11 mouse cellular contexts compared by ENCODE assay signal in the genomic region with DNA sequence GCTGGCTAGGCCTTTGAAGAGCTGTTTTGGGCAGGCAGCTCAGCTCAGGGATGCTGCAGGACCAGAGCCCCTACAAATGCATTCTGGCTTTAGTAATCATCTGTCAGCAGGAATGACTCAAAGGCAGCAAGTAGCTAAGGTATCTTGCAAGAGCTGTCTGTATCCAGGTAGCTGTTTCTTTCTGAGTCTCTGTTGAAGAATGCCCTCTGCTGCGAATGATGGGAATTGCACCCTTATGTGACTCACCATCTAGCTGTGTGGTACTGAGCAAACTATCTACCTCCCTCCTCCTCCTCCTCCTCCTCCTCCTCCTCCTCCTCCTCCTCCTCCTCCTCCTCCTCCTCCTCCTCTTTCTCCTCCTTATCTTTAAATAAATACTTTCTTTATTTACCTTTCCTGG. TPM values are rescaled to one million over a fixed set of nuclear protein-coding genes. Genes with fewer than 3 reads are reported as not detected.
DNase-seq lines count a peak whose midpoint lies in the region; ATAC-seq lines count a peak whose summit lies in the region.
"Had no signal": no experiment of that assay in that cellular context is flagged by ENCODE, and none has a peak within 500 bp of the region (broad histone marks: within the 10 kb centered on the region; RNA-seq: fewer than 3 reads in every experiment).

No protein-coding gene starts in this region.

- no peaks in the 10 kb centered on the region for H3K4me1 ChIP-seq in forebrain, embryonic 14.5 days (ENCODE audit: control insufficient read depth, insufficient read depth, low read length)
- no peaks in the 10 kb centered on the region for H3K4me1 ChIP-seq in forebrain, embryonic 15.5 days
- no peaks in the 10 kb centered on the region for H3K4me1 ChIP-seq in midbrain, embryonic 10.5 days
- H3K4me1 ChIP-seq in midbrain, embryonic 11.5 days (ENCODE audit: control insufficient read depth, insufficient read depth, low read length): no peaks in the 10 kb centered on the region
- H3K4me1 ChIP-seq: forebrain, embryonic 10.5 days had no signal

- DNase-seq in forebrain, embryonic 14.5 days (ENCODE audit: low spot score): peak; percentile 10
- peak; percentile 20 for DNase-seq in midbrain, embryonic 10.5 days (ENCODE audit: low spot score)
- DNase-seq in midbrain, embryonic 11.5 days (ENCODE audit: low spot score, missing footprints): no peak
- DNase-seq in embryo, embryonic 10.5 days (ENCODE audit: low spot score): peak; percentile 45
- peak; percentile 58 for DNase-seq in thymus, postnatal 25 days
- no peak for DNase-seq in urinary bladder, postnatal 10 days (ENCODE audit: low spot score)
- DNase-seq in heart, adult 18-20 months: no peak

- no peaks in the 10 kb centered on the region for H3K27me3 ChIP-seq in forebrain, embryonic 14.5 days (replicated peaks; ENCODE audit: control insufficient read depth, insufficient read depth, low read length)
- H3K27me3 ChIP-seq in forebrain, embryonic 15.5 days: no peaks in the 10 kb centered on the region
- H3K27me3 ChIP-seq in midbrain, embryonic 10.5 days (ENCODE audit: low read depth, poor library complexity, severe bottlenecking): no peaks in the 10 kb centered on the region
- no peaks in the 10 kb centered on the region for H3K27me3 ChIP-seq in midbrain, embryonic 11.5 days (ENCODE audit: control insufficient read depth, insufficient read depth, low read length)

- no peak overlapping the region for H3K27ac ChIP-seq in forebrain, embryonic 14.5 days (ENCODE audit: low read depth, low read length)
- H3K27ac ChIP-seq in forebrain, embryonic 15.5 days (replicated peaks): no peak overlapping the region
- H3K27ac ChIP-seq in midbrain, embryonic 10.5 days (replicated peaks): no peak overlapping the region
- H3K27ac ChIP-seq in midbrain, embryonic 11.5 days (ENCODE audit: low read depth, low read length): no peak overlapping the region
- H3K27ac ChIP-seq: forebrain, embryonic 10.5 days had no signal

- H3K9me3 ChIP-seq in forebrain, embryonic 14.5 days (replicated peaks; ENCODE audit: control insufficient read depth, low read length): no peaks in the 10 kb centered on the region
- H3K9me3 ChIP-seq in forebrain, embryonic 15.5 days: no peaks in the 10 kb centered on the region
- H3K9me3 ChIP-seq in midbrain, embryonic 10.5 days (replicated peaks): no peaks in the 10 kb centered on the region
- H3K9me3 ChIP-seq in midbrain, embryonic 11.5 days (ENCODE audit: control insufficient read depth, low read length): no peaks in the 10 kb centered on the region
- H3K9me3 ChIP-seq: forebrain, embryonic 10.5 days had no signal

- WGBS in forebrain, embryonic 14.5 days: 30% methylated on average over 1 of the region's 1 CpGs
- WGBS in forebrain, embryonic 15.5 days: 37% methylated on average over 1 of the region's 1 CpGs
- WGBS in midbrain, embryonic 10.5 days: 29% methylated on average over 1 of the region's 1 CpGs
- WGBS in midbrain, embryonic 11.5 days: 64% methylated on average over 1 of the region's 1 CpGs

- no peak overlapping the region for H3K4me3 ChIP-seq in forebrain, embryonic 14.5 days (ENCODE audit: low read depth, low read length)
- no peak overlapping the region for H3K4me3 ChIP-seq in forebrain, embryonic 15.5 days
- H3K4me3 ChIP-seq in midbrain, embryonic 10.5 days: no peak overlapping the region
- no peak overlapping the region for H3K4me3 ChIP-seq in midbrain, embryonic 11.5 days (ENCODE audit: low read depth, low read length)
- H3K4me3 ChIP-seq: forebrain, embryonic 10.5 days had no signal

- H3K9ac ChIP-seq in forebrain, embryonic 14.5 days (ENCODE audit: low read length): no peak overlapping the region
- H3K9ac ChIP-seq in forebrain, embryonic 15.5 days (replicated peaks): no peak overlapping the region
- H3K9ac ChIP-seq in midbrain, embryonic 11.5 days (ENCODE audit: low read length): no peak overlapping the region

- ATAC-seq in forebrain, embryonic 14.5 days: no peak
- ATAC-seq in forebrain, embryonic 15.5 days (replicated peaks): no peak
- no peak for ATAC-seq in midbrain, embryonic 11.5 days (ENCODE audit: low FRiP score)

- H3K36me3 ChIP-seq in forebrain, embryonic 14.5 days (ENCODE audit: control insufficient read depth, insufficient read depth, low read length): no peaks in the 10 kb centered on the region
- H3K36me3 ChIP-seq in forebrain, embryonic 15.5 days: no peaks in the 10 kb centered on the region
- H3K36me3 ChIP-seq in midbrain, embryonic 10.5 days: no peaks in the 10 kb centered on the region
- H3K36me3 ChIP-seq in midbrain, embryonic 11.5 days (ENCODE audit: control insufficient read depth, insufficient read depth, low read length): no peaks in the 10 kb centered on the region
- H3K36me3 ChIP-seq: forebrain, embryonic 10.5 days; G1E had no signal

- no peak overlapping the region for H3K4me2 ChIP-seq in forebrain, embryonic 14.5 days (ENCODE audit: low read length)
- H3K4me2 ChIP-seq in forebrain, embryonic 15.5 days (replicated peaks): no peak overlapping the region
- H3K4me2 ChIP-seq in midbrain, embryonic 11.5 days: no peak overlapping the region

RNA-seq across cellular contexts. Expression of gene Ly9, which starts 3.6 kb away (rescaled TPM):
- polyA plus RNA-seq in forebrain, embryonic 14.5 days (2014; fragmentation: Nextera tagmentation; extraction: Ambion mirVana): 0.10 TPM in 1 of 2 replicates, not detected in the other
- polyA plus RNA-seq in forebrain, embryonic 15.5 days (2015; fragmentation: Nextera tagmentation; extraction: Ambion mirVana): 0.37 TPM in 1 of 2 replicates, not detected in the other
- polyA plus RNA-seq in midbrain, embryonic 10.5 days (2016; fragmentation: Nextera tagmentation; extraction: Ambion mirVana): 0.05 TPM in 1 of 2 replicates, not detected in the other
- polyA plus RNA-seq in midbrain, embryonic 11.5 days (2014; fragmentation: Nextera tagmentation; extraction: Ambion mirVana): not detected in 2 replicates
- total RNA-seq in heart, adult 18-20 months (2021): 1 to 10 TPM in 1 of 2 experiments, under 1 TPM in 1; 0.47 to 2.4 TPM
- polyA plus RNA-seq: forebrain, embryonic 10.5 days; G1E had no signal

RNA-seq across cellular contexts. Expression of gene Slamf7, which starts 42.1 kb away (rescaled TPM):
- polyA plus RNA-seq in forebrain, embryonic 14.5 days (2014; fragmentation: Nextera tagmentation; extraction: Ambion mirVana): not detected in 2 replicates
- polyA plus RNA-seq in forebrain, embryonic 15.5 days (2015; fragmentation: Nextera tagmentation; extraction: Ambion mirVana): not detected in 2 replicates
- polyA plus RNA-seq in midbrain, embryonic 10.5 days (2016; fragmentation: Nextera tagmentation; extraction: Ambion mirVana): not detected in 2 replicates
- polyA plus RNA-seq in midbrain, embryonic 11.5 days (2014; fragmentation: Nextera tagmentation; extraction: Ambion mirVana): not detected in 2 replicates
- 1 to 10 TPM in 1 of 2 experiments, under 1 TPM in 1; 0.57 to 1.1 TPM for total RNA-seq in heart, adult 18-20 months (2021)
- total RNA-seq: layer of hippocampus, postnatal 10 days had no signal
- polyA plus RNA-seq: forebrain, embryonic 10.5 days; G1E had no signal

RNA-seq across cellular contexts. Expression of gene Cd244a, which starts 51.8 kb away (rescaled TPM):
- polyA plus RNA-seq in forebrain, embryonic 14.5 days (2014; fragmentation: Nextera tagmentation; extraction: Ambion mirVana): not detected in 2 replicates
- not detected in 2 replicates for polyA plus RNA-seq in forebrain, embryonic 15.5 days (2015; fragmentation: Nextera tagmentation; extraction: Ambion mirVana)
- 0.06 TPM in 1 of 2 replicates, not detected in the other for polyA plus RNA-seq in midbrain, embryonic 10.5 days (2016; fragmentation: Nextera tagmentation; extraction: Ambion mirVana)
- polyA plus RNA-seq in midbrain, embryonic 11.5 days (2014; fragmentation: Nextera tagmentation; extraction: Ambion mirVana): not detected in 2 replicates
- total RNA-seq in heart, adult 18-20 months (2021): under 1 TPM; 0.22 to 0.62 TPM
- total RNA-seq: layer of hippocampus, postnatal 10 days had no signal
- polyA plus RNA-seq: forebrain, embryonic 10.5 days; G1E had no signal

Comparison
In these comparisons a context has a peak if more than half of its experiments do, and no peak if none do; other contexts are left out.
1. DNase-seq: peak in forebrain, embryonic 14.5 days (single experiment), midbrain, embryonic 10.5 days (single experiment), embryo, embryonic 10.5 days (single experiment) and thymus, postnatal 25 days (single experiment); none in midbrain, embryonic 11.5 days (single experiment), urinary bladder, postnatal 10 days (single experiment) and heart, adult 18-20 months (0 of 2).